Mouse (Mus musculus): ENCODE data around the gene Ankrd11.

GRCm38 (mm10) chr8:122918438-122919107 is 123.5 kb downstream of the Ankrd11 start:
- TF ChIP-seq POLR2A (IDR thresholded peaks at IDR 0.05; ENCODE audit: extremely low read depth, insufficient read depth, low read length) = no peak
- no peak for TF ChIP-seq CTCF (IDR thresholded peaks at IDR 0.05; ENCODE audit: extremely low read depth, insufficient read depth, low read length)

Data from cortical plate, adult 2 months (tissue).